Mouse (Mus musculus): ENCODE data around the gene Ppp1r9a. TPM values are rescaled to one million over a fixed set of nuclear protein-coding genes. Genes with fewer than 3 reads are reported as not detected.

The Ppp1r9a gene
- total and polyA plus RNA-seq, 3 experiments = 0.03 TPM; not detected in 2

- no peak overlapping the region for H3K9ac ChIP-seq (ENCODE audit: control insufficient read depth, low read depth, low read length, poor library complexity, severe bottlenecking)
Observed at GRCm38 (mm10) chr6:4904055-4904450, 1.3 kb downstream of the Ppp1r9a start.

GRCm38 (mm10) chr6:4910042-4910634 lies 7.4 kb downstream of the Ppp1r9a start:
- H3K9ac ChIP-seq (ENCODE audit: control insufficient read depth, low read depth, low read length, poor library complexity, severe bottlenecking) = no peak overlapping the region
- no peak overlapping the region for H3K27ac ChIP-seq (ENCODE audit: control insufficient read depth, low read depth, low read length)
- H3K4me3 ChIP-seq (ENCODE audit: control insufficient read depth in 1 of 2, insufficient read depth in 1 of 2, low read depth in 2 of 2, low read length in 2 of 2) = no peak overlapping the region
- H3K36me3 ChIP-seq (ENCODE audit: control insufficient read depth in 1 of 2, insufficient read depth in 2 of 2, low read length in 2 of 2) = no peaks in the 10 kb centered on the region
- TF ChIP-seq ZNF384 (IDR thresholded peaks at IDR 0.05; ENCODE audit: low read depth, low read length) = no peak
- no peak for TF ChIP-seq SMC3 (IDR thresholded peaks at IDR 0.05; ENCODE audit: low read depth, low read length)
- TF ChIP-seq ZMIZ1 (IDR thresholded peaks at IDR 0.05; ENCODE audit: low read depth, low read length) = no peak
- no peak for TF ChIP-seq MAFK (IDR thresholded peaks at IDR 0.05; ENCODE audit: borderline replicate concordance, low read depth, low read length)
- no peak for TF ChIP-seq POLR2A (IDR thresholded peaks at IDR 0.05; ENCODE audit: control insufficient read depth in 1 of 2, insufficient read depth in 1 of 2, low read depth in 1 of 2, low read length in 2 of 2, poor library complexity in 1 of 2)
- TF ChIP-seq SIN3A (IDR thresholded peaks at IDR 0.05; ENCODE audit: low read length) = no peak
- TF ChIP-seq GABPA (IDR thresholded peaks at IDR 0.05; ENCODE audit: low read depth, low read length) = no peak
- TF ChIP-seq NELFE (IDR thresholded peaks at IDR 0.05; ENCODE audit: low read depth, low read length) = no peak
- TF ChIP-seq USF1 (IDR thresholded peaks at IDR 0.05; ENCODE audit: low read depth, low read length) = no peak
- no peak for TF ChIP-seq E2F4 (IDR thresholded peaks at IDR 0.05; ENCODE audit: borderline replicate concordance, low read depth, low read length)
- no peak for TF ChIP-seq EP300 (IDR thresholded peaks at IDR 0.05; ENCODE audit: low read depth in 1 of 2, low read length in 2 of 2)
- TF ChIP-seq UBTF (IDR thresholded peaks at IDR 0.05; ENCODE audit: borderline replicate concordance, insufficient read depth, low read depth, low read length) = no peak
- TF ChIP-seq TCF12 (IDR thresholded peaks at IDR 0.05; ENCODE audit: low read depth, low read length) = no peak
- TF ChIP-seq USF2 (IDR thresholded peaks at IDR 0.05; ENCODE audit: borderline replicate concordance in 1 of 2, insufficient read depth in 1 of 2, low read depth in 1 of 2, low read length in 2 of 2) = no peak
- no peak for TF ChIP-seq MAX (IDR thresholded peaks at IDR 0.05; ENCODE audit: low read length)
- TF ChIP-seq MXI1 (IDR thresholded peaks at IDR 0.05; ENCODE audit: low read depth, low read length) = no peak
- TF ChIP-seq TBP (IDR thresholded peaks at IDR 0.05; ENCODE audit: low read depth, low read length) = no peak
- no peak for TF ChIP-seq TAL1 (IDR thresholded peaks at IDR 0.05; ENCODE audit: low read length)
- TF ChIP-seq RAD21 (IDR thresholded peaks at IDR 0.05; ENCODE audit: low read depth, low read length) = no peak
- TF ChIP-seq CHD2 (IDR thresholded peaks at IDR 0.05; ENCODE audit: low read length) = no peak
- no peaks in the 10 kb centered on the region for H3K9me3 ChIP-seq (replicated peaks; ENCODE audit: insufficient read depth, low read length)
- peaks cover 2 to 4% of the 10 kb centered on the region in 2 experiments; a peak in 3 of 4 replicates for H3K27me3 ChIP-seq (ENCODE audit: control insufficient read depth in 1 of 2, insufficient read depth in 2 of 2, low read length in 2 of 2)
- DNase-seq (ENCODE audit: low read depth, low spot score) = no peak
- H3K4me1 ChIP-seq (ENCODE audit: control insufficient read depth in 1 of 2, insufficient read depth in 2 of 2, low read length in 2 of 2) = no peaks in the 10 kb centered on the region
- H3K79me2 ChIP-seq (ENCODE audit: control insufficient read depth, insufficient read depth, low read length, poor library complexity) = no peaks in the 10 kb centered on the region

More at GRCm38 (mm10) chr6:4904055-4904450, 1.3 kb downstream of the Ppp1r9a start:
- H3K27me3 ChIP-seq (ENCODE audit: control insufficient read depth in 1 of 2, insufficient read depth in 2 of 2, low read length in 2 of 2) = peaks cover 2% of the 10 kb centered on the region in 2 experiments; a peak in 2 of 4 replicates
- no peaks in the 10 kb centered on the region for H3K79me2 ChIP-seq (ENCODE audit: control insufficient read depth, insufficient read depth, low read length, poor library complexity)
- no peak for DNase-seq (ENCODE audit: low read depth, low spot score)
- H3K4me1 ChIP-seq (ENCODE audit: control insufficient read depth in 1 of 2, insufficient read depth in 2 of 2, low read length in 2 of 2) = no peaks in the 10 kb centered on the region
- H3K4me3 ChIP-seq (ENCODE audit: control insufficient read depth in 1 of 2, insufficient read depth in 1 of 2, low read depth in 2 of 2, low read length in 2 of 2) = no peak overlapping the region
- H3K9me3 ChIP-seq (replicated peaks; ENCODE audit: insufficient read depth, low read length) = no peaks in the 10 kb centered on the region
- TF ChIP-seq ZKSCAN1 (IDR thresholded peaks at IDR 0.05; ENCODE audit: low read depth, low read length) (no peak), GABPA (IDR thresholded peaks at IDR 0.05; ENCODE audit: low read depth, low read length) (no peak), HCFC1 (IDR thresholded peaks at IDR 0.05; ENCODE audit: low read depth, low read length) (no peak)
- H3K36me3 ChIP-seq (ENCODE audit: control insufficient read depth in 1 of 2, insufficient read depth in 2 of 2, low read length in 2 of 2) = no peaks in the 10 kb centered on the region
- no peak overlapping the region for H3K27ac ChIP-seq (ENCODE audit: control insufficient read depth, low read depth, low read length)
